8 mouse cellular contexts compared by ENCODE assay signal in the genomic region with DNA sequence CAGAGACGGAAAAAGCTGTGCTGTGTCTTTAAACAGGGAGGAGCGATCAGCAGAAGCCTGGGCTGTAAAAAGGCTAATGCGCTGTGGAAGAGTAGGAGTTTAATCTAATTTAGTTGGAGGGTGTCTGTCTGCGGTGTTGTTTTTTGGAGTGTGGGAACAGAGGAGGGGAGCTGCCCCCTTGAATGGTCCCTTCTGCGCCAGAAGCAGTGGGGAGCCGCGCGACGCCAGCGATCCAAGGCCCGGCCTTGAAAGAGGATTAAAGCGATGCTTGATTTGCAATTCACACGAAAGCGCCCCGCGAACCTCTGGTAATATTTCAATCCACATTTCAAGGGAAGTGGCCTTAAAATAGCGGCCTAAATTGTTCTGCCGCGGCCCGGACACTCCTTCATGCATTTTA. TPM values are rescaled to one million over a fixed set of nuclear protein-coding genes. Genes with fewer than 3 reads are reported as not detected.
DNase-seq lines count a peak whose midpoint lies in the region; ATAC-seq and TF ChIP-seq lines count a peak whose summit lies in the region.

No protein-coding gene starts in this region.

- H3K27me3 ChIP-seq in lung, embryonic 15.5 days: peaks cover 46% of the 10 kb centered on the region
- 0 out of 2 replicates have a peak, but pooled peaks cover 4% of the 10 kb centered on the region for H3K27me3 ChIP-seq in limb, embryonic 11.5 days (ENCODE audit: control insufficient read depth, insufficient read depth, low read length)
- peaks cover 35% of the 10 kb centered on the region for H3K27me3 ChIP-seq in stomach, embryonic 16.5 days (ENCODE audit: control insufficient read depth, insufficient read depth, low read length)

- 4% methylated on average over 20 of the region's 20 CpGs for WGBS in lung, embryonic 15.5 days
- 20% methylated on average over 20 of the region's 20 CpGs for WGBS in lung, adult 2 months
- 2% methylated on average over 20 of the region's 20 CpGs for WGBS in limb, embryonic 11.5 days
- 5% methylated on average over 20 of the region's 20 CpGs for WGBS in stomach, embryonic 16.5 days

- no peaks in the 10 kb centered on the region for H3K36me3 ChIP-seq in lung, embryonic 15.5 days
- no peaks in the 10 kb centered on the region for H3K36me3 ChIP-seq in limb, embryonic 11.5 days (ENCODE audit: control insufficient read depth, insufficient read depth, low read length)
- H3K36me3 ChIP-seq in stomach, embryonic 16.5 days (ENCODE audit: control insufficient read depth, insufficient read depth, low read length): no peaks in the 10 kb centered on the region

- H3K9me3 ChIP-seq in lung, embryonic 15.5 days: no peaks in the 10 kb centered on the region
- H3K9me3 ChIP-seq in limb, embryonic 11.5 days (ENCODE audit: control insufficient read depth, low read length): no peaks in the 10 kb centered on the region
- no peaks in the 10 kb centered on the region for H3K9me3 ChIP-seq in stomach, embryonic 16.5 days (replicated peaks; ENCODE audit: control insufficient read depth, low read length)

- H3K27ac ChIP-seq in lung, embryonic 15.5 days: no peak overlapping the region
- H3K27ac ChIP-seq in limb, embryonic 11.5 days (replicated peaks; ENCODE audit: low read depth, low read length): peak overlapping the region; percentile 38; the same call in 1 of the 2 replicates
- H3K27ac ChIP-seq in stomach, embryonic 16.5 days (ENCODE audit: low read length): no peak overlapping the region

- no peak for ATAC-seq in lung, embryonic 15.5 days (ENCODE audit: borderline replicate concordance, extremely low read depth, low FRiP score, low TSS enrichment)
- no peak for ATAC-seq in limb, embryonic 11.5 days (ENCODE audit: insufficient number of reproducible peaks, low FRiP score, low TSS enrichment, low read depth)
- no peak for ATAC-seq in stomach, embryonic 16.5 days (ENCODE audit: insufficient read depth, low FRiP score)

- peak; percentile 45 to 65 for DNase-seq in cerebellum, postnatal 10 days
- no peak for DNase-seq in cerebellum, adult 8-10 months
- no peak for DNase-seq in lung, adult 2 months
- no peak for DNase-seq in limb, embryonic 11.5 days (ENCODE audit: low spot score)
- no peak for DNase-seq in spleen, adult 18-20 months
- DNase-seq in gastrocnemius, postnatal 4 days (ENCODE audit: low spot score in 2 of 2): no peak

- peaks cover 29% of the 10 kb centered on the region for H3K4me1 ChIP-seq in lung, embryonic 15.5 days
- H3K4me1 ChIP-seq in lung, adult 2 months (ENCODE audit: control insufficient read depth, insufficient read depth, low read length): peaks cover 2% of the 10 kb centered on the region; the same call in 1 of the 2 replicates
- peaks cover 21% of the 10 kb centered on the region for H3K4me1 ChIP-seq in limb, embryonic 11.5 days (ENCODE audit: control insufficient read depth, insufficient read depth, low read length)
- peaks cover 29% of the 10 kb centered on the region for H3K4me1 ChIP-seq in stomach, embryonic 16.5 days (ENCODE audit: control insufficient read depth, insufficient read depth, low read length)

- H3K4me3 ChIP-seq in lung, embryonic 15.5 days: peak overlapping the region; percentile 28
- H3K4me3 ChIP-seq in lung, adult 2 months (replicated peaks; ENCODE audit: extremely low read depth, low read depth, low read length): no peak overlapping the region
- H3K4me3 ChIP-seq in limb, embryonic 11.5 days (ENCODE audit: low read depth, low read length): peak overlapping the region; percentile 29
- peak overlapping the region; percentile 36 for H3K4me3 ChIP-seq in stomach, embryonic 16.5 days (replicated peaks; ENCODE audit: low read length)

- H3K9ac ChIP-seq in lung, embryonic 15.5 days: peak overlapping the region; percentile 17; the same call in 1 of the 2 replicates
- H3K9ac ChIP-seq in limb, embryonic 11.5 days (ENCODE audit: low read length): peak overlapping the region; percentile 52; the same call in 1 of the 2 replicates
- peak overlapping the region; percentile 31 for H3K9ac ChIP-seq in stomach, embryonic 16.5 days (ENCODE audit: low read length)

- peak overlapping the region; percentile 52 for H3K4me2 ChIP-seq in lung, embryonic 15.5 days
- peak overlapping the region; percentile 59 for H3K4me2 ChIP-seq in limb, embryonic 11.5 days (ENCODE audit: low read depth, severe bottlenecking)
- H3K4me2 ChIP-seq in stomach, embryonic 16.5 days (ENCODE audit: low read depth, low read length): peak overlapping the region; percentile 50

- no peak for TF ChIP-seq POLR2A in lung, adult 2 months (IDR thresholded peaks at IDR 0.05; ENCODE audit: borderline replicate concordance, extremely low read depth, low read depth, low read length)

- no peak for TF ChIP-seq CTCF in lung, adult 2 months (IDR thresholded peaks at IDR 0.05; ENCODE audit: insufficient read depth, low read length)

RNA-seq across cellular contexts. Expression of gene Fzd10, which starts 3.8 kb away (rescaled TPM):
- 0.98 and 1.0 TPM in 2 replicates for polyA plus RNA-seq in lung, embryonic 15.5 days (2015; fragmentation: Nextera tagmentation; extraction: Ambion mirVana)
- 0.25 and 1.3 TPM in 2 replicates for polyA plus RNA-seq in lung, adult 2 months (2012; rRNA removed)
- 7.9 and 8.5 TPM in 2 replicates for polyA plus RNA-seq in limb, embryonic 11.5 days (2014; fragmentation: Nextera tagmentation; extraction: Ambion mirVana)
- polyA plus RNA-seq in stomach, embryonic 16.5 days (2015; fragmentation: Nextera tagmentation; extraction: Ambion mirVana): 1.4 and 1.5 TPM in 2 replicates
- 10 to 100 TPM; 16.5 to 21.5 TPM for total RNA-seq in gastrocnemius, postnatal 4 days (2021)

Comparison
In these comparisons a context has a peak if more than half of its experiments do, and no peak if none do; other contexts are left out.
1. DNase-seq: peak in cerebellum, postnatal 10 days (2 of 2); none in cerebellum, adult 8-10 months (single experiment), lung, adult 2 months (single experiment), limb, embryonic 11.5 days (single experiment), spleen, adult 18-20 months (0 of 2) and gastrocnemius, postnatal 4 days (0 of 2).
2. Peak in every context shown above with its lines, with median percentiles within 50 percentile points of each other: H3K4me2 ChIP-seq and H3K9ac ChIP-seq.